Mouse (Mus musculus) sigmoid colon, adult 10 weeks (tissue): ENCODE data around the gene Ifi27l2b. TPM values are rescaled to one million over a fixed set of nuclear protein-coding genes. Genes with fewer than 3 reads are reported as not detected.

ENCODE experiments used
- polyA plus RNA-seq: library from polyadenylated mRNA; stranded (reverse); fragments of 350-450 nt; fragmentation: Illumina TruSeq; extraction: RNeasy Lipid Tissue Mini Kit (QIAGEN cat#74804); gene quantifications from one replicate; pipeline ENCODE4 v1.2.3, GENCODE M21; 2014; ENCODE audit warnings: low read depth, low replicate concordance

Ifi27l2b gene
- 52.6 TPM for polyA plus RNA-seq

GRCm38 (mm10) chr12:103457140-103457539, at the start of gene Ifi27l2b:
TSS of gene Ifi27l2b (minus strand) at chr12:103457223.

DNA sequence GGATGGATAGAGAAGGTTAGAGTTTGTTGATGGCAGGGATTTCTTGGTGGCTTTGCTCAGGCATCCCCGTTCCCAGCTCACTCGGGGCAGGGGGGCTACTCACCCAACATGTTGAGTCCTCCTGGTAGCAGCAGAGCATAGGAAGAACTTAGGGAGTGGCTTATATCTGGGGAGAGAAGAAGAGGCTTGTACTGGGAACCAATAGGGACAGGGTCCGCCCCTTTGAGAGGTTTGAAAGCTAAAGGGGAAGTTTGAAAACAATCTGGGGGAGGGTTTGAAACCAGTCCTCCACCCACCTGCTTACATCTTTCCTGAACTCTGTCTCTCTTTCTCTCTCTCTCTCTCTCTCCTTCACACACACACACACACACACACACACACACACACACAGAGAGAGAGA, 13.5 kb downstream of the Ifi27l2b start, which contains the start of gene Ifi27l2a:
TSS of gene Ifi27l2a (minus strand) at position 157 of the 400 bp plus-strand sequence.

DNA sequence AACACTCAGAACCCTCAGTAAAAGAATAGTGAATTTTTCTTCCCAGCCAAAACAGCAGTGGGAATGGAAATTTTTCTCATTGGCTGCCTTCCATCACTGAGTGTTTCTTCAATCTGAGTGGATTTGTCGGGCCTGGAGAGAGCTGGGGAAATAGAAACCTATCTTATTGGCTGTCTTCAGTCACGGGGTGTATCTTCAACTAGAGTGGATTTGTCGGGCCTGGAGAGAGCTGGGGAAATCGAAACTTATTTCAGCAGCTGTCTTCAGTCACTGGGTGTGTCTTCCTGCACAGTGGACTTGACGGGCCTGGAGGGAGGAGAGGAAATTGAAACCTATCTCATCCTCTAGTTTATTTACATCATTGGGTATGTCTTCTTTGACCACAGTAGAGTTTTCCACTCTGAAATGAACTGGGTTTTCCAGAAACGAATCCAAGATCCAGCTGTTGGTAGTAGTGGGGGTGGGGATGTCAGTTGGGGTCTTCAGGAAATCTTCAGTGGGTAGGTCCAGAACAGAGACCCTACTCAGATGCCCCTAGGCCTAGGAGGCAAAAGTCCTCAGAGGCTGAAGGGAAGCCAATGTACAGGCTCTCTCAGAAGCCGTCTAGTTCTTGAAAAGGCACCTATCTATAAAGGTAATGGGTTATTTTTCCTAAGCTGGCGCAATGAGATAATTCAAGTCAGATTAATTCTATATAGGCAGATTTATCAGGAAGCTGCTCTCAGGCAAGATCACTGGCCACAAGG, 22.9 kb downstream of the Ifi27l2b start, which contains the start of gene Ifi27:
TSS of gene Ifi27 (plus strand) at position 226 of the 746 bp plus-strand sequence.

GRCm38 (mm10) chr12:103425729-103426470, 31.1 kb downstream of the Ifi27l2b start, which contains the start of gene Ddx24:
TSS of gene Ddx24 (minus strand) at chr12:103425830.

GRCm38 (mm10) chr12:103407720-103408119, 49.3 kb downstream of the Ifi27l2b start, which contains the start of gene 9330161L09Rik:
TSS of gene 9330161L09Rik (minus strand) at chr12:103407820.

Other genes with a start within 250 kb of the Ifi27l2b start
- not detected for gene Prima1, start 215.1 kb downstream of the Ifi27l2b start, polyA plus RNA-seq
- gene Fam181a, start 146.2 kb downstream of the Ifi27l2b start, polyA plus RNA-seq: not detected
- gene Asb2, start 101.2 kb downstream of the Ifi27l2b start, polyA plus RNA-seq: 0.38 TPM
- gene Otub2, start 68.5 kb downstream of the Ifi27l2b start, polyA plus RNA-seq: 1.1 TPM
- gene 9330161L09Rik, start 49.4 kb downstream of the Ifi27l2b start, polyA plus RNA-seq: 0.47 TPM
- gene Ddx24, start 31.4 kb downstream of the Ifi27l2b start, polyA plus RNA-seq: 25.0 TPM
- 37.5 TPM for gene Ifi27, start 23.0 kb downstream of the Ifi27l2b start, polyA plus RNA-seq
- 10.3 TPM for gene Ifi27l2a, start 13.5 kb downstream of the Ifi27l2b start, polyA plus RNA-seq
- gene Ppp4r4, start 75.1 kb upstream of the Ifi27l2b start, polyA plus RNA-seq: 2.8 TPM
- 0.13 TPM for gene Serpina10, start 174.2 kb upstream of the Ifi27l2b start, polyA plus RNA-seq
- gene Serpina6, start 200.0 kb upstream of the Ifi27l2b start, polyA plus RNA-seq: not detected
- not detected for gene Serpina16, start 218.9 kb upstream of the Ifi27l2b start, polyA plus RNA-seq
- not detected for gene Serpina1f, start 238.3 kb upstream of the Ifi27l2b start, polyA plus RNA-seq